Mouse (Mus musculus) heart, postnatal 36 days (tissue): ENCODE results near the gene Csnk1d. TPM values are rescaled to one million over a fixed set of nuclear protein-coding genes. Genes with fewer than 3 reads are reported as not detected.
A peak's percentile ranks its signal among the peaks of the same experiment; 100 is the strongest.

Source experiments
- DNase-seq, 2 experiments: peaks; one replicate each; pipeline ENCODE4 v3.0.0; 2021 to 2022
- intact Hi-C: fragments of 180-260 bp; cut with DNase I; formaldehyde crosslinking; loops from one replicate; pipeline ENCODE4 v1.15.1; 2025
- total RNA-seq, 2 experiments: library from RNA; stranded (reverse); gene quantifications; 2 replicates each; pipeline ENCODE4 v1.2.3; 2021

Gene Csnk1d
- total RNA-seq, result 10 to 100 TPM; 57.9 to 64.8 TPM

DNA sequence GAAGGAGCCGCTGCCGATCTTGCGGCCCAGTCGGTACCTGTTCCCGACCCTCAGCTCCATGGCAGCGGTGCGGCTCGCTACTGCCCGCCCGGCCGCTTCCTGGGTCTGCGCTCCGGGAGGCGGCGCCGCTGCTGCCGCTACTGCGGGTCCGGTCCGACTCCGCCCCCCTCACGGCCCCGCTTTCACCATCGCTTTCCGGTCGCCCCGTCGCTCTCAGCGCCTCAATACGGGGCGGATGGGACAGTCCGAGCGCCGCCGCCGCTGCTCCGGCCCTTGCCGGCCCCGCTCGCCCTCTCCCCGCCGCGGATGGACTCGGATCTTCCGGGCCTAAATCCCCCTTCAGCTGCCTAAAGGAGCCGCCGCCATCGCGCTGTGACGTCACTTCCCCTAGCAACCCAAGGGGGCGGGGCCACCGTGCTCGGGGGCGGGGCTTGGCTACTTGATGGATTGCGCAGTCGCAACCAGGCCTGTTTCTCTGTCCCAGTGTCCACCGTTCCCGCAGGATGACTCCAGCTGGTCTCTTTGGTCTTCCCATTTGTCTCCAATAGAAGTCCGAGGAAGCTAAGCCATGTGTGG is at the start of gene Csnk1d:
Csnk1d (minus strand) TSS at position 380 of the 576 bp plus-strand sequence.
- DNase-seq, result peak; percentile 100
- intact Hi-C loops, result loop anchor here (5.0 kb wide), 1 partner anchor 194 kb away; the partner anchor contains the start of gene Dus1l

DNA sequence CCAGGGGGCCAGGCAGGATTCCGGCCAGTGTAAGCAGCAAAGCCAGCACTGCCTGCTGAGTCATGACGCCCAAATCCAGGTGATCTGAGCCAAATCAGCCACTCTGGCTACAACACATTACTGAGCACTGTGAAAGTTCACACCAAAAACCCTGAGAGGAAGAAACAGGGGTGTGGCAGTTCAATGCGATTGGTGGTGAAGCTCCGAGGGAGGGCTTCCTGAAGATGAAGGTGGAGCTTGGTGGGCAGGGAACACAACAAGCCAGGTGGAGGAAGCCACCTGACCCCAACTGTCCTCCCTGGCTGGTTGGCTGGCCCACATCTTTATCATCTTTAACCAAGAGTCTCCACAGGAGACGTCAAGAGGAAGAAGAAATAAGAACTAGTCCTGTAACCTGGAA is 48.2 kb upstream of the Csnk1d start, which contains the start of gene Cd7:
Cd7 (minus strand) TSS at position 117 of the 400 bp plus-strand sequence.
- DNase-seq, result no peak
- intact Hi-C loops, result no loop called here

DNA sequence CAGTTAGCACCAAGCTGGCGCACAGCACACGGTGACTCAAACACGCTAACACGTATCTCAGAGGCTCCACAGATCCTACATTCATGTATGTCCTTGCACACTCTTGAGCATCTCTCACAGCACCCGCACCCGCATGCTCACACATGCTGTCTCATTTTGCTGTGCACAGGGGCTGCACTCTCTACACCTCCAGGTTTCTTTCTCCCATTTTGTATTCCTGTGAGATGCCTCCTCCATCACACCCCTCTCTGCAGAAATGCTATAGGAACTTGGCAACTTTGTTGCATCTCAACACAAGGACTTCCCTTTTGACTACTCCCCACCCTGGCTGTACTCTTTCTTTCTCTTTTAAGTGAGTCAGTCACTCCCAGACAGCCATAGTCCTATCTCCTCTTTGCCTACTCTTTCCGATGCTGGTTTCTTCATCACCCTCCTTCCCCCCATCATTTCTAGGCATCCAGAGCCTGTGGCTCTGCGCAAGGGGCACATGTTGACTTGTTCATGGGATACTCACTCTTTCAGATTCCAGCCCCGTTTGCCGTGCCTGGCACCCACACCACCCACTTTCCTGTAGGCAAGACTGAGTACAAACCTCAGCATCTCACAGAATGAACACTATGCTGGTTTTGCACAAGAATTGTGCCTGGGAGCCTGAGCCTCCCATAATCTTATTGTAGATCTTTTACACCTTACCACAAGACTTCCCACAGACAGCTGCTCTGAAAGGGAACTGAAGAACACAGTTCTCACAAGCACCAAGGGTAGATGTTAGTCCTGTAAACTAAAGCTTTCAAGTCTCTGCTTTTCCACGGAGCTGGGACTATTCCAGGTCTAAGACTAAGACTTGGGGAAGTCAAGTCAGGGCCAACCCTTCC is 47.5 kb upstream of the Csnk1d start:
- DNase-seq, result no peak
- intact Hi-C loops, result no loop called here

DNA sequence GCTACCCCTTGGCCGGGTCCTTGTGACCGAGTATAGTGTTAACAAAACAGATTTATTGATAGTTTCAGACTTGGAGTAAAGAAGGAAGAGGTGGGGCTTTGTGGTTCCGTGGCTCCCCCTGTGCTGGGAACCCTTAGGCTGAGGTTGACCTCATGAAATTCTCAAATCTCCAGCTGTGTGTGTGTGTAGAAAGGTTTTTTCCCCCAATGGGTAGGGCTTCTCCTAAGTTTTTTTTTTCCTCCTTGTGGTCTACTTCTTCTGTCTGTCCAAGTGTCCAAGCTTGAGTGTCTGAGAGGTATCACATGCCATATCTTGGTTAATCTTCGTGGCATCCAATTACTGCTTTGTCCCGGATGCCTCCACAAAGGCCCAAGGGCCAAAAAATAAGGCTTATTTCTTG is 42.0 kb upstream of the Csnk1d start:
- intact Hi-C loops, result no loop called here
- DNase-seq, result no peak

DNA sequence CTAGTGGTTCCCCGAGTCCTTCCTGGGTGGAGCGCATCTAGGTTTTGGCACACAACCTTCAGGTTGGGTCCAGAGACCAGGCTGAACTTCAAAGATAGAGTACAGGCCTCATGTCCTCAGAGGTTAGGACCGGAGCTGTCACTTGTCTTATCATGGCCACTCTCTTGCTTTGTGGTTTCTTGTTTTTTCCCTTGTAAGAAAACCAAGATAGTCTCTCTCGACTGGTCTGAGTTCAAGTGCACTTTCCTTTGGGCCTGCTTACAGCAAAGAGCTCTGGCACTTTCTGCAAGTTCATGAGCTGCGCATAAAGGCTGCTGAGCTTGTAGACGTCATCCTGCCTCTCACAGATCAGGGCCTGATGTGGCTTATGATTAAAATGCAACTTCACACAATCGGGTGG is 36.1 kb upstream of the Csnk1d start:
- intact Hi-C loops, result no loop called here
- DNase-seq, result no peak

DNA sequence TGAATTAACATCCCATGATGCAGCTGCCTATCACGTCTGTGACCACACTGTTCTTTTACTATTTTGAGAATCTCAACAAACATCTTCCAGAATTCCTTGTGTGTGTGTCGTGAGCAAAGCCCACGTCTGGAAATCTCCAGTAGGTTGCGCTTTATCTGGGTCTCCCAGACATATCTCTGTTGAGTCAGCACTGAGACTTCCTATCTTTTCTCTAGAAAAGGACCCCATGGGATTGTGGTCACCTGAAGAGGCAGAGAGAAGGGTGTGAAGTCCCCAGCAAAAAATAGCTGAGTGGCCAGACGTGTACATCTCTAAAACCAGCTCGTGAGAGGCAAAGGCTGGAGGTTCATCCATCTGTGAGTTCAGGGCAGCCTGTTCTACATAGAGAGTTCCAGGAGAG is 33.0 kb upstream of the Csnk1d start:
- no peak for DNase-seq
- intact Hi-C loops, result no loop called here

DNA sequence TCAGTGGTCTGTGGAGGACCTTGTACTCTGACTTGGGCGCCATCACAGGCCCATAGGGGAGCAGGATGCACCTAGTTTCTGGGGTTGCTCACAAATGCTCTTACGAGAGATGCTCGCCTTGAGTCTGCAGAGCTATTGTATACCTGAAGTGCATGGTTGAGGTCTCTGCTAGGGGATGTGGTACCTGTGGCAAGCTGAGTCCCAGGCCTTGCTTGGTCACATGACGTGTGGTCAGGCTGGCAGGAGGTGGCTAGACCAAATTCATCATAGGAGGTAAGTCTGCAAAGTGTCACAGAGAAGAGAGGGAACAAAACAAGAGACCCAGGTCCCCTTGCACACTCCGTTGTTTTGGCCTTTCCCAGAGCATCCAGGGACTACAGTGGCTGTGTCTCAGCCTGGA is 28.4 kb upstream of the Csnk1d start:
- DNase-seq, result no peak
- intact Hi-C loops, result no loop called here

DNA sequence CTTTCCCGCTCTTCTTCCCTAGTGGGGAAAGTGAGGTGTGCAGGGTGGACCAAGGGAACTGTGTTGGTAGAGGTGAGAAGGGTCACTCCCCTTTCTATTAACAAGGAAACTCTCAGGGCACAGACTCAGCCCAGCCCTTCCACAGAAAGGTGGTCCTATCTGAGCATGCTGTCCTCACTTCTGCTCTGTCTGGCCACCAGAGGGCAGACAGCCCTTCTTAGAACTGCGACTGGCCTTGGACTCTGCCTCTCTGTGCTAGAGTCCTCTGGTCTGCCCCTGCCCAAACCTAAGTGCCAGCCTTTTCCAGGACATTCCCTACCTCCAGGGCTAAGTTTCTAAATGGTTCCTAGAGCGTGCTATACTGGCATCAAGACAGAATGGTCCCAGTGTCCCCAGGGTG is 26.6 kb upstream of the Csnk1d start:
- intact Hi-C loops, result loop anchor here (2.0 kb wide), 2 partner anchors 23 to 185 kb away; no protein-coding TSS in a partner anchor

DNA sequence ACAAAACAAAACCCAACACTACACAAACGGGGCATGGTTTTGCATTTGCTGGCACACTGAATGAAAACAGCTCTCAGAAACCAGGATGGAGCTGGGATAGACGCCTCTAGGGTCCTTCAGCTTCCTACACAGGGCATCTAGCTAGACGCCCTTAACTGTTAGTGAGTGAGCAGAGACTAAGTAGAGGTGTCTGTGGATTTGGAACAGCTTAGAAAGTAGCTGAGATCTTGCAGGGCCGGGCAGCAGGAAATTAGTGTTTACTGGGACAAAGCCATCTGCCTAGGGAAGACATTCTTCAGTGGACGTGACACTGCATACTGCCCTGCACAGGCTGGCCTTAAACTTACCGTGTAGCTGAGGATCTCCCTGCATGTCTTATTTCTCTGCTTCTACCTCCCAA is 24.3 kb upstream of the Csnk1d start:
- intact Hi-C loops, result no loop called here
- DNase-seq, result no peak

More for the DNA sequence above, 26.6 kb upstream of the Csnk1d start:
- peak; percentile 53 to 67 for DNase-seq

DNA sequence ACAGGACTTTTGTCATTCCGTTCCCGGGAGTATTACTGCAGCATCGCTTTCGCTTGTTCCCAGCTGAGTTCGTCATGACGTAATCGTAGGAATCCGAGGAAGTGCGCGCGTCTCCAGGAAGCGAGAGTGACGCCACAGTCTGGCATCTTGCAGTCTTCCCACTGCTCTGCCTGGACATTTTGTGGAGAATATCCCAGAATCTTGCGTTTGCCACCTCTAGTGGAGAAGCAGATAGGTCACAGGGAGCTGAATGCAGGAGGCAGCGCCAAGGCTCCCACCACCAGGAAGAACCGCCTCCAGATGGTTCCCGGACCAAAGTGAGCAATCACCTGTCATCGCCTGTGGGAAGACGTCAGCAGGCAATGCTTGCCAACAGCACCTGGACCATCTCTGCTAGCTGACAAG is 23.8 kb upstream of the Csnk1d start:
- peak; percentile 61 to 67 for DNase-seq
- intact Hi-C loops, result no loop called here

DNA sequence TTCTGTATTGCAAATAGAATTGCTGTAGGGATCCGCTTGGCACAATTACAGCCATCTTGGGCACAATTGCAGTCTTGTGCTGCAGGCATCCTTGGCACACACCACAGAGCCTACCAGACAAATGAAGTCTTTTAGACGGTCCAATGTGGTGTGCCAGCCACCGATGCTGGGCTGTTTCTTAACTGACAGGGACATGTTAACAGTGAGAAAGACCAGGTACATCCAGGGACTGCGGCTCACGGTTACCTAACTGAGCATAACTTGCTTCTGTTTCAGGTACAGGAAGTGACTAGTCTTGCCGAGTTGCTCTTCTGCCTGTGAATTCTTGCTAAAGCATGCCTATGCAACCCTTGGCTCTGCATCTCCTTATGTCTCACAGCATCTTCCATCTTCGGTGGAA is 22.5 kb upstream of the Csnk1d start:
- intact Hi-C loops, result no loop called here
- DNase-seq, result no peak

DNA sequence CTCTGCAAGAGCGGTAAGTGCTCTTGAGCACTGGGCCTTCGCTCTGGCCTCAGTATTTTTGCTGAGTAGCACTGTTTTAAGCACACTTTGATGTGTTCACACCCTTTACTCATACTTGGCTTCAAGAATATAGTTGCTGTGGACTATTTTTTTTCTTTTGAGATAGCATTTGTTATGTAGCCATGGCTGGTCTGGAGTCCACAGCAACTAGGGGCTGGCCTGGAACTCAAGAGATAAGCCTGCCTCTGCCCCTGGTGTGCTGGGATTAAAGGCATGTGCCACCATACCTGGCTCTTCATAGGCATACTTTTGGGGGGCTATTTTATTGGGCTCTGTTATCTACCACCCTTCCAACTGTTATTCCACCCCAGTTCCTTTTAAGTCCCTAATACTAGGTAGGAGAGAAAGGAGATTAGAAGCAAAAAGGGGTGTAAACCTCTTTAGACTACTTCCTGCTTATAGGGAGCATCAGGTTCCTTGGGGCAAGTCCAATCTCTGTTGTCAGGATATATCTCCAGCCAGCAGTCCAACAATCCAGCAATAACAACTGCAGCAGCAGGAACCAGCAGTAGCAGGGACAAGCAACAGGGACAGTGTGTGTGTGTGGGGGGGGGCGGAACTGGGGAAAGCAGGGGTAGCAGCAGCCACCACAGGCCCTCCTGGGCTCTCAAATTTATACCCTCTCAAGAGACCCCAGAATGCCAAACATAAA is 19.1 kb upstream of the Csnk1d start:
- no peak for DNase-seq
- intact Hi-C loops, result no loop called here

DNA sequence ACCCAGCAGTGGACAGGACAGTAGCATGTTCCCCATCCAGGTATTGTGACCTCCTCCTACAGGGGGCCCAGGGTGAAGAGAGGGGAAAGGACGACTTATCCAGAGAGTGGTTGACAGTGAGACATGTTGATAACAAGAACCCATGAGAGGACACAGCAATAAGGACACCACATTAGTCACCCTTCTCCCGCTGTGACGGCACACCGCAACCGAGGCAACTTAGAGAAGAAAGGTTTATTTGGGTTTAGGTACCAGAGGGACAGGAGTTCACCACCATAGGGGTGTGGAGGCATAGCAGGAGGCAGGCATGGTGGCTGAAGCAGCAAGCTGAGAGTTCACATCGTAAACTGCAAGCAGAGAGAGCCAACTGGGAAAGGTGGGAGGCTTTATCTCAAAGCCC is 15.1 kb upstream of the Csnk1d start:
- no peak for DNase-seq
- intact Hi-C loops, result no loop called here

DNA sequence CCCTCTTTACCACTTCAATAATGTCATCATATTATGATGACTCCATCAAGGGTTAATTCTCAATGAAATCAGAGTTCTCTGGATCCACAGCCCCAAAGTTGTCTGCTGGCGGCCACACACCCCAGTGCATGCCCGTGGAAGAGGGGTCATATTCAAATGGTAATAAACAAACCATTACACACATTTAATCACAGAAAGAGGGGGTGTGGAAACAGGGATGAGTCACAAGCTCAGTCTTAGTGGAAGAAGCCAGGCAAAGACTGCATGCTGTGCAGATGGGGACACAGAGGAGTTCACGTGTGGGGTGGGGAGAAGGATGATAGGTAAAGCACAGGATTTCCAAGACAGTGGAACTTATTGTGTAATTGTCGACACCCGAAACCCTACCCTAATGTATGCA is 13.2 kb upstream of the Csnk1d start:
- no peak for DNase-seq
- intact Hi-C loops, result no loop called here

DNA sequence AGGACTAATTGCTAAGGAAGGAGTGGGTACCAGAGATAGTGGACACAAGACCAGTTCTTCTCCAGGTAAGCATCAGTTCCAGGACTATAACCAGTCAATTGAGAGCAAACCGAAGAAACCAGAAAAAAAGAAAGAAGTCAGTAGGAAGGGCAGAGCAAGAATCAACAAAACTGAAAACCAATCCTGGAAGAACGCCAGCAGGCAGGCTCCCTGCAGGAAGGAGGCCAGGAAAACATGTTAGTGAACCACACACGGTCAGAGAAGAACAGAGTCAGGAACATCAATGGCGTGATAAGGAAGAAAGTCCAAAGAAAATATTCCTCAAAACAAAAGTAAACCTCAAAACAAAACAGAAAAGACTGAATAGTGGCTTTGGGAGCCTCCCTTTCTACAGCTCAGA is 10.8 kb upstream of the Csnk1d start:
- intact Hi-C loops, result no loop called here
- peak in 1 of 2 experiments; percentile 50 for DNase-seq

DNA sequence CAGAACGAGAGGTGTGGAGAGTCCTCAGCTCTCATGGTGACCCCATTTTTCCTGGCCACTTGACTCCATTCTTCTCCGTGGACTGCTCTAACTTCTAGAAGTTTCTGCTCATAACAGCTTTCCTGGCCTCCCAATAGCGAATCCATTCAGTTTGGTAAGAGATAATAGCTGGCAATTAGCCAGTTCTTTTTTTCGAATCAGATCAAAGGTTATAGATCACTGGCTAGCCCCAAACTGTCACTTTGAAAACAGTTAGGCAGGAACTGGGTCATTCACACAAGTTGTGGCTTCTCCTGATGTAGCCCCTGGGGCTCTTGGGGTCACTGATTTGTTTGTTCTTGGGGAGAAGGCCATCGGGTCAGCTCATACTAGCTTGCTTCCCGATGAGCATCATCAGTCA is 3.6 kb upstream of the Csnk1d start:
- DNase-seq, result no peak
- intact Hi-C loops, result loop anchor here (5.0 kb wide), 1 partner anchor 197 kb away; the partner anchor contains the start of gene Dus1l

DNA sequence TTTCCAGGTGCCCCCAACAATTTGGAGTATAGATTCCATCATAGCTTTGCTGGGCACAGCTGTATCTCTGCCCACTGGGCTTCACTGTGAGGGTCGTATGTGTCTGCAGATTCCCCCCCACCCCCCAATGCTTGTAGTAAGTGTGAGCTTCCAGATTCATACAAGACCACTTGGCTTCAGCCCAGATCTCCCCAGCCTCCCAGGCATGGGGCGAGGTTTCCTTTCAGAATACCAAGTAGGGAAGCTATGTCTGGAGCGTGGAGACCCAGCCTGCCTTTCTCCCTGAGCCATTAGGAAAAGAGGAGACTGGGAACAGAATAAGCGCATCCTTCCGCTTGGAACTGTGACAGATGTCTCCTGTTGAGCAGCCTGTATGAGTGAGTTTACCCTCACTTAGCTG is 2.5 kb upstream of the Csnk1d start:
- intact Hi-C loops, result loop anchor here (5.0 kb wide), 1 partner anchor 196 kb away; the partner anchor contains the start of gene Dus1l
- no peak for DNase-seq

DNA sequence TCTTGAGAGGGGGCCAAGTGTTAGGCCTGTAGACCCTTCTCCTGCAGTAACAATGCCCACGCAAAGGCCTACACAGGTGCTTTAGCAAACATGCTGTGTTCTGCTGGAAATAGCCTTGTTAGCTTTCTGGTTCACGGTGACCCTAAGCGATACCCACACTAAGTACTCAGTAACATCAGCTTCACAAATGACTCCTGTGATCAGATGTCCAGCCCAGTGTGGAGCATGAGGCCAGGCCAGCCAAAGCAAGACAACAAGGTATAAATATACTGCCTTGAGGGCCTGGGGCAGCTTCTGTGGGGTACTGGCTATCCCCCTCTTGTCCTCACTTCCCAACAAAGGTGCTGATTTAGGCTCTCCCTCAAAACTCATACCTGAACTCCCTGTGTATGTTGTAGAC is 1.9 kb upstream of the Csnk1d start:
- intact Hi-C loops, result loop anchor here (5.0 kb wide), 1 partner anchor 196 kb away; the partner anchor contains the start of gene Dus1l
- DNase-seq, result no peak

DNA sequence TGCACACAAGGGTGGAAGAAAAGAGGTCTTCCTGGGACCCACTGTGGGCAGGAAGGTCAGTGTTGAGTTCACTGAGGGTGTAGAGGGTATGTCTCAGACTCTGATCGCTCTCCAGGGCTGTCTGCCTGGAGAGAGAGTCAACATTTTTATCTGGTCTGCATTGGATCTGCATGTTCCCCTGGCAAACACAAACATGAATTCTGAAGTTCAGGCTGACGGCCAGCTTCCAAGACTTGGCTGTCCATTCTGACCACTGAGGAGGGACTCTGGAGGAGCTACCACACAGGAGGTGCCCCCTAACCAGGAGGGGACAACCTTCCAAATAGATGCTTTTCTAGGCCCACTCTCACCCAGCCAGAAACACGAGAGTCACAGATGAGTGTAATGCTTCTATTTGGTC is 661 bp upstream of the Csnk1d start:
- peak in 1 of 2 experiments; percentile 53 for DNase-seq
- intact Hi-C loops, result loop anchor here (5.0 kb wide), 1 partner anchor 194 kb away; the partner anchor contains the start of gene Dus1l

DNA sequence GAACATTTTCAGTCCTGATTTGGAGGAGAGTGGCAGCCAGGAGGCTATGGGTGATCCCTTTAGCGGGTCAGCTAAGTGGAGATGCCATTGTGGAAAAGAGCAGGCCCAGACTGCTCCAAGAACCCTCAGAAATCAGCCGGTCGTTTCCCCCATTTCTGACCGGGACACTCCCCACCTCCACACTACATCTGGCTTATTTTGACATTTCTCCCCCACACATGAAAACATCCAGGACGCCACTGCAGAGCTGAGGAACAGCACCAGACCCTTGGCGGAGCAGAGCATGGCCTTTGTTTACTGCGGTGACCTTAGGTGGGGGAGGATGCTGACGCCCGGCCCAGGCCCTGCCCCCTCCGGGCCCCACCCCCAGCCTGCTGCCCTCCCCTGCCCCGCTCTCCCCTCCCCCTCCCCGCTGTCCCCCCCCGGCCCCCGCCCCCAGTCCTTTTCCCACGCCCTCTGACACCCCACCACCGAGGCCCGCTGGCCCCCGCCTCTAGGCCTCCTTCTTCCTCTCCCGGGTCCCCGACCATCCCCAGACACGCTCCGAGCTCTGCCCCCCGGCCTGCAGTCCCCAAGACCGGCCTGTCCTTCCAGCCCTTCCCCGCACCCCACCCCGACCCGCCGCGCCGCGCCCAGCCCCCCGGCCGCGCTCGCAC is 876 bp downstream of the Csnk1d start:
- peak in 1 of 2 experiments; percentile 55 for DNase-seq
- intact Hi-C loops, result loop anchor here (5.0 kb wide), 1 partner anchor 193 kb away; the partner anchor contains the start of gene Dus1l
